Mouse (Mus musculus): ENCODE data around the gene Nfe2l3. TPM values are rescaled to one million over a fixed set of nuclear protein-coding genes. Genes with fewer than 3 reads are reported as not detected.

Nfe2l3 gene
- polyA plus RNA-seq, 1 experiment from 2014 or later, result 0.15 TPM

GRCm38 (mm10) chr6:51489787-51490186, 57.3 kb downstream of the Nfe2l3 start:
- peak; percentile 62 for ATAC-seq (ENCODE audit: low read depth)
- Histone ChIP-seq H3K4me3 (ENCODE audit: low read depth, low read length) (no peak overlapping the region), H3K9ac (ENCODE audit: low read depth, low read length) (no peak overlapping the region), H3K36me3 (ENCODE audit: control insufficient read depth, insufficient read depth) (no peaks in the 10 kb centered on the region), H3K4me2 (ENCODE audit: low read depth, low read length) (no peak overlapping the region), H3K9me3 (replicated peaks; ENCODE audit: control insufficient read depth, low read length) (no peaks in the 10 kb centered on the region), H3K27ac (ENCODE audit: low read length) (no peak overlapping the region), H3K27me3 (ENCODE audit: control insufficient read depth, insufficient read depth, low read depth, low read length) (no peaks in the 10 kb centered on the region), H3K4me1 (ENCODE audit: control insufficient read depth, low read depth, low read length) (no peaks in the 10 kb centered on the region; the same call in 1 of the 2 replicates)
- WGBS (ENCODE audit: insufficient replicate concordance), result 60% methylated on average over 2 of the region's 2 CpGs

GRCm38 (mm10) chr6:51497321-51498111, 65.0 kb downstream of the Nfe2l3 start:
- no peak for ATAC-seq (ENCODE audit: low read depth)
- WGBS (ENCODE audit: insufficient replicate concordance), result 46% methylated on average over 8 of the region's 8 CpGs
- no peaks in the 10 kb centered on the region for H3K4me1 ChIP-seq (ENCODE audit: control insufficient read depth, low read depth, low read length)
- H3K4me3 ChIP-seq (ENCODE audit: low read depth, low read length), result no peak overlapping the region
- H3K9me3 ChIP-seq (replicated peaks; ENCODE audit: control insufficient read depth, low read length), result 0 out of 2 replicates have a peak, but pooled peaks cover 3% of the 10 kb centered on the region
- H3K36me3 ChIP-seq (ENCODE audit: control insufficient read depth, insufficient read depth), result no peaks in the 10 kb centered on the region
- no peak overlapping the region for H3K9ac ChIP-seq (ENCODE audit: low read depth, low read length)
- no peak overlapping the region for H3K27ac ChIP-seq (ENCODE audit: low read length)
- no peaks in the 10 kb centered on the region for H3K27me3 ChIP-seq (ENCODE audit: control insufficient read depth, insufficient read depth, low read depth, low read length)
- H3K4me2 ChIP-seq (ENCODE audit: low read depth, low read length), result no peak overlapping the region

GRCm38 (mm10) chr6:51505671-51506070, 73.2 kb downstream of the Nfe2l3 start:
- Histone ChIP-seq H3K27me3 (ENCODE audit: control insufficient read depth, insufficient read depth, low read depth, low read length) (no peaks in the 10 kb centered on the region), H3K27ac (ENCODE audit: low read length) (no peak overlapping the region), H3K4me3 (ENCODE audit: low read depth, low read length) (no peak overlapping the region), H3K4me1 (ENCODE audit: control insufficient read depth, low read depth, low read length) (no peaks in the 10 kb centered on the region), H3K9me3 (replicated peaks; ENCODE audit: control insufficient read depth, low read length) (0 out of 2 replicates have a peak, but pooled peaks cover 3% of the 10 kb centered on the region), H3K9ac (ENCODE audit: low read depth, low read length) (no peak overlapping the region), H3K36me3 (ENCODE audit: control insufficient read depth, insufficient read depth) (no peaks in the 10 kb centered on the region), H3K4me2 (ENCODE audit: low read depth, low read length) (no peak overlapping the region)
- ATAC-seq (ENCODE audit: low read depth), result no peak
- WGBS (ENCODE audit: insufficient replicate concordance), result 32% methylated on average over 1 of the region's 1 CpGs

- ATAC-seq (ENCODE audit: low read depth), result no peak
- WGBS (ENCODE audit: insufficient replicate concordance), result 55% methylated on average over 2 of the region's 2 CpGs
- Histone ChIP-seq H3K27me3 (ENCODE audit: control insufficient read depth, insufficient read depth, low read depth, low read length) (no peaks in the 10 kb centered on the region), H3K36me3 (ENCODE audit: control insufficient read depth, insufficient read depth) (no peaks in the 10 kb centered on the region), H3K4me1 (ENCODE audit: control insufficient read depth, low read depth, low read length) (no peaks in the 10 kb centered on the region), H3K9ac (ENCODE audit: low read depth, low read length) (no peak overlapping the region), H3K4me3 (ENCODE audit: low read depth, low read length) (no peak overlapping the region), H3K9me3 (replicated peaks; ENCODE audit: control insufficient read depth, low read length) (no peaks in the 10 kb centered on the region), H3K4me2 (ENCODE audit: low read depth, low read length) (no peak overlapping the region), H3K27ac (ENCODE audit: low read length) (no peak overlapping the region)
These were observed 75.1 kb downstream of the Nfe2l3 start for GRCm38 (mm10) chr6:51507556-51507955.

Other genes with a start within 250 kb of the Nfe2l3 start
- gene Hnrnpa2b1, start 37.2 kb downstream of the Nfe2l3 start, polyA plus RNA-seq (2015; fragmentation: Nextera tagmentation; extraction: Ambion mirVana), result 712 and 778 TPM in 2 replicates
- gene Cbx3, start 37.7 kb downstream of the Nfe2l3 start, polyA plus RNA-seq (2015; fragmentation: Nextera tagmentation; extraction: Ambion mirVana), result 169 and 198 TPM in 2 replicates
- gene Snx10, start 91.2 kb downstream of the Nfe2l3 start, polyA plus RNA-seq (2015; fragmentation: Nextera tagmentation; extraction: Ambion mirVana), result 8.8 TPM in 2 replicates

Data from liver, embryonic 16.5 days (tissue).